Mouse (Mus musculus): ENCODE data around the gene Pex14. TPM values are rescaled to one million over a fixed set of nuclear protein-coding genes. Genes with fewer than 3 reads are reported as not detected.

Pex14 gene
- polyA plus RNA-seq, 1 experiment: 49.3 TPM

- Histone ChIP-seq H3K27ac (ENCODE audit: insufficient read depth, low read depth, low read length) (no peak overlapping the region), H3K27me3 (replicated peaks; ENCODE audit: control insufficient read depth, insufficient read depth, low read length) (no peaks in the 10 kb centered on the region), H3K4me1 (ENCODE audit: control insufficient read depth, insufficient read depth, low read length) (peaks cover 21% of the 10 kb centered on the region; the same call in 1 of the 2 replicates), H3K36me3 (ENCODE audit: control insufficient read depth, insufficient read depth, low read length) (no peaks in the 10 kb centered on the region), H3K4me3 (ENCODE audit: insufficient read depth, low read depth, low read length) (no peak overlapping the region)
- no peak for TF ChIP-seq POLR2A (IDR thresholded peaks at IDR 0.05; ENCODE audit: low read depth, low read length)
- TF ChIP-seq CTCF (conservative IDR thresholded peaks at IDR 0.05; ENCODE audit: insufficient read depth, insufficient read length, low read depth, low read length): no peak
- 83% methylated on average over 8 of the region's 8 CpGs for WGBS
- DNase-seq: no peak
These were observed 19.6 kb downstream of the Pex14 start for GRCm38 (mm10) chr4:149080111-149080510.

- Histone ChIP-seq H3K27ac (ENCODE audit: insufficient read depth, low read depth, low read length) (peak overlapping the region; percentile 69), H3K4me3 (ENCODE audit: insufficient read depth, low read depth, low read length) (no peak overlapping the region), H3K4me1 (ENCODE audit: control insufficient read depth, insufficient read depth, low read length) (peaks cover 21% of the 10 kb centered on the region; the same call in 1 of the 2 replicates), H3K27me3 (replicated peaks; ENCODE audit: control insufficient read depth, insufficient read depth, low read length) (no peaks in the 10 kb centered on the region), H3K36me3 (ENCODE audit: control insufficient read depth, insufficient read depth, low read length) (no peaks in the 10 kb centered on the region)
- TF ChIP-seq POLR2A (IDR thresholded peaks at IDR 0.05; ENCODE audit: low read depth, low read length) (no peak), CTCF (conservative IDR thresholded peaks at IDR 0.05; ENCODE audit: insufficient read depth, insufficient read length, low read depth, low read length) (no peak)
- WGBS: 52% methylated on average over 6 of the region's 6 CpGs
- peak; percentile 39 for DNase-seq
These were observed 20.0 kb downstream of the Pex14 start for GRCm38 (mm10) chr4:149079629-149080028.

GRCm38 (mm10) chr4:149078261-149078660 is 21.4 kb downstream of the Pex14 start:
- Histone ChIP-seq H3K4me1 (ENCODE audit: control insufficient read depth, insufficient read depth, low read length) (peaks cover 21% of the 10 kb centered on the region; the same call in 1 of the 2 replicates), H3K36me3 (ENCODE audit: control insufficient read depth, insufficient read depth, low read length) (no peaks in the 10 kb centered on the region), H3K27me3 (replicated peaks; ENCODE audit: control insufficient read depth, insufficient read depth, low read length) (no peaks in the 10 kb centered on the region), H3K4me3 (ENCODE audit: insufficient read depth, low read depth, low read length) (no peak overlapping the region), H3K27ac (ENCODE audit: insufficient read depth, low read depth, low read length) (no peak overlapping the region)
- TF ChIP-seq POLR2A (IDR thresholded peaks at IDR 0.05; ENCODE audit: low read depth, low read length): no peak
- TF ChIP-seq CTCF (conservative IDR thresholded peaks at IDR 0.05; ENCODE audit: insufficient read depth, insufficient read length, low read depth, low read length): no peak
- 55% methylated on average over 4 of the region's 4 CpGs for WGBS
- peak; percentile 55 for DNase-seq

GRCm38 (mm10) chr4:149075871-149076575 is 23.7 kb downstream of the Pex14 start:
- peaks cover 12% of the 10 kb centered on the region; the same call in 1 of the 2 replicates for H3K4me1 ChIP-seq (ENCODE audit: control insufficient read depth, insufficient read depth, low read length)
- H3K27ac ChIP-seq (ENCODE audit: insufficient read depth, low read depth, low read length): no peak overlapping the region
- no peaks in the 10 kb centered on the region for H3K27me3 ChIP-seq (replicated peaks; ENCODE audit: control insufficient read depth, insufficient read depth, low read length)
- peak; percentile 83 for DNase-seq
- 16% methylated on average over 10 of the region's 10 CpGs for WGBS
- no peak overlapping the region for H3K4me3 ChIP-seq (ENCODE audit: insufficient read depth, low read depth, low read length)
- H3K36me3 ChIP-seq (ENCODE audit: control insufficient read depth, insufficient read depth, low read length): no peaks in the 10 kb centered on the region
- TF ChIP-seq CTCF (conservative IDR thresholded peaks at IDR 0.05; ENCODE audit: insufficient read depth, insufficient read length, low read depth, low read length): peak; percentile 62
- no peak for TF ChIP-seq POLR2A (IDR thresholded peaks at IDR 0.05; ENCODE audit: low read depth, low read length)

GRCm38 (mm10) chr4:149075073-149075472 is 24.6 kb downstream of the Pex14 start:
- WGBS: 82% methylated on average over 13 of the region's 13 CpGs
- H3K36me3 ChIP-seq (ENCODE audit: control insufficient read depth, insufficient read depth, low read length): no peaks in the 10 kb centered on the region
- no peak overlapping the region for H3K27ac ChIP-seq (ENCODE audit: insufficient read depth, low read depth, low read length)
- no peak for DNase-seq
- H3K27me3 ChIP-seq (replicated peaks; ENCODE audit: control insufficient read depth, insufficient read depth, low read length): no peaks in the 10 kb centered on the region
- TF ChIP-seq CTCF (conservative IDR thresholded peaks at IDR 0.05; ENCODE audit: insufficient read depth, insufficient read length, low read depth, low read length) (no peak), POLR2A (IDR thresholded peaks at IDR 0.05; ENCODE audit: low read depth, low read length) (no peak)
- H3K4me1 ChIP-seq (ENCODE audit: control insufficient read depth, insufficient read depth, low read length): peaks cover 10% of the 10 kb centered on the region; the same call in 1 of the 2 replicates
- H3K4me3 ChIP-seq (ENCODE audit: insufficient read depth, low read depth, low read length): no peak overlapping the region

- Histone ChIP-seq H3K4me3 (ENCODE audit: insufficient read depth, low read depth, low read length) (no peak overlapping the region), H3K4me1 (ENCODE audit: control insufficient read depth, insufficient read depth, low read length) (no peaks in the 10 kb centered on the region; the same call in 1 of the 2 replicates), H3K27me3 (replicated peaks; ENCODE audit: control insufficient read depth, insufficient read depth, low read length) (no peaks in the 10 kb centered on the region), H3K36me3 (ENCODE audit: control insufficient read depth, insufficient read depth, low read length) (no peaks in the 10 kb centered on the region), H3K27ac (ENCODE audit: insufficient read depth, low read depth, low read length) (no peak overlapping the region)
- DNase-seq: peak; percentile 29
- TF ChIP-seq POLR2A (IDR thresholded peaks at IDR 0.05; ENCODE audit: low read depth, low read length) (no peak), CTCF (conservative IDR thresholded peaks at IDR 0.05; ENCODE audit: insufficient read depth, insufficient read length, low read depth, low read length) (peak; percentile 50; the same call in 1 of the 2 replicates)
- WGBS: 84% methylated on average over 22 of the region's 22 CpGs
These were observed 32.8 kb downstream of the Pex14 start for GRCm38 (mm10) chr4:149066672-149067551.

Data from kidney, adult 2 months (tissue).